Mouse (Mus musculus) megakaryocyte, embryonic 14.5 days (primary cell): ENCODE results near the gene Vwf.

Experiments
- FLI1 ChIP-seq: IDR thresholded peaks from 2 replicates; pipeline ENCODE4 v1.6.1; 2012; ENCODE audit warnings: low read length, inconsistent platforms, mixed read lengths
- GATA1 ChIP-seq: IDR thresholded peaks from 3 replicates; pipeline ENCODE4 v1.6.1; 2012; ENCODE audit warnings: mixed read lengths, low read length, inconsistent platforms, borderline replicate concordance

GRCm38 (mm10) chr6:125653416-125653815 is 106.8 kb downstream of the Vwf start:
- TF ChIP-seq GATA1 (no peak), FLI1 (no peak)
